Comparison of ENCODE assay signal across 9 mouse cellular contexts in genomic region chr8:121310976-121311819, GRCm38 (mm10).
A peak's percentile ranks its signal among the peaks of the same experiment; 100 is the strongest.
DNase-seq lines count a peak whose midpoint lies in the region; ATAC-seq and TF ChIP-seq lines count a peak whose summit lies in the region.
"Had no signal": no experiment of that assay in that cellular context is flagged by ENCODE, and none has a peak within 500 bp of the region (broad histone marks: within the 10 kb centered on the region; RNA-seq: fewer than 3 reads in every experiment).

No protein-coding gene starts in this region.

- peak; percentile 55; the same call in 1 of the 2 replicates for ATAC-seq in lung, embryonic 14.5 days (ENCODE audit: insufficient read depth)
- no peak for ATAC-seq in hindbrain, embryonic 14.5 days (ENCODE audit: low FRiP score)
- peak; percentile 32; the same call in 1 of the 2 replicates for ATAC-seq in neural tube, embryonic 15.5 days (ENCODE audit: low FRiP score)

- no peak overlapping the region for H3K4me3 ChIP-seq in lung, embryonic 14.5 days (ENCODE audit: low read depth, low read length)
- H3K4me3 ChIP-seq in hindbrain, embryonic 14.5 days (replicated peaks; ENCODE audit: low read length): no peak overlapping the region
- peak overlapping the region; percentile 4; the same call in 1 of the 2 replicates for H3K4me3 ChIP-seq in neural tube, embryonic 15.5 days (replicated peaks)
- H3K4me3 ChIP-seq: liver, embryonic 13.5 days had no signal

- H3K4me2 ChIP-seq in lung, embryonic 14.5 days: peak overlapping the region; percentile 47
- peak overlapping the region; percentile 27 for H3K4me2 ChIP-seq in hindbrain, embryonic 14.5 days (replicated peaks)
- peak overlapping the region; percentile 38 for H3K4me2 ChIP-seq in neural tube, embryonic 15.5 days
- H3K4me2 ChIP-seq: liver, embryonic 13.5 days had no signal

- H3K4me1 ChIP-seq in lung, embryonic 14.5 days (ENCODE audit: insufficient read depth): peaks cover 7% of the 10 kb centered on the region
- H3K4me1 ChIP-seq in hindbrain, embryonic 14.5 days (replicated peaks; ENCODE audit: control insufficient read depth, insufficient read depth, low read length): peaks cover 5% of the 10 kb centered on the region; the same call in 1 of the 2 replicates
- peaks cover 17% of the 10 kb centered on the region for H3K4me1 ChIP-seq in neural tube, embryonic 15.5 days

- 19% methylated on average over 25 of the region's 25 CpGs for WGBS in lung, embryonic 14.5 days
- 29% methylated on average over 25 of the region's 25 CpGs for WGBS in hindbrain, embryonic 14.5 days
- WGBS in neural tube, embryonic 15.5 days: 8% methylated on average over 25 of the region's 25 CpGs

- H3K9ac ChIP-seq in lung, embryonic 14.5 days: no peak overlapping the region
- no peak overlapping the region for H3K9ac ChIP-seq in hindbrain, embryonic 14.5 days
- H3K9ac ChIP-seq in neural tube, embryonic 15.5 days (replicated peaks): peak overlapping the region; percentile 17; the same call in 1 of the 2 replicates
- H3K9ac ChIP-seq: liver, embryonic 13.5 days had no signal

- peak; percentile 71 for DNase-seq in lung, embryonic 14.5 days
- DNase-seq in lung, adult 18-20 months: no peak
- DNase-seq in embryo, embryonic 11 days: peak; percentile 73
- DNase-seq in hindbrain, embryonic 14.5 days (ENCODE audit: low spot score): no peak
- DNase-seq in left cerebral cortex, postnatal 36 days (ENCODE audit: low spot score in 2 of 2): no peak
- DNase-seq in left cerebral cortex, postnatal 14 days (ENCODE audit: low spot score in 2 of 2): no peak
- DNase-seq in T-cell, adult 2 months (ENCODE audit: low spot score): no peak
- DNase-seq: liver, embryonic 13.5 days had no signal

- intact Hi-C loops in left cerebral cortex, postnatal 36 days (cut with DNase I): no loop called here
- intact Hi-C loops in left cerebral cortex, postnatal 14 days (cut with DNase I): no loop called here

- H3K36me3 ChIP-seq in lung, embryonic 14.5 days (ENCODE audit: insufficient read depth): no peaks in the 10 kb centered on the region
- H3K36me3 ChIP-seq in hindbrain, embryonic 14.5 days (replicated peaks; ENCODE audit: control insufficient read depth, insufficient read depth): no peaks in the 10 kb centered on the region
- H3K36me3 ChIP-seq in neural tube, embryonic 15.5 days: no peaks in the 10 kb centered on the region
- H3K36me3 ChIP-seq: liver, embryonic 13.5 days had no signal

- TF ChIP-seq CTCF in lung, embryonic 14.5 days (IDR thresholded peaks at IDR 0.05; ENCODE audit: low read depth): peak; percentile 39; the same call in 1 of the 2 replicates

- no peaks in the 10 kb centered on the region for H3K27me3 ChIP-seq in lung, embryonic 14.5 days (ENCODE audit: insufficient read depth, low read length)
- no peaks in the 10 kb centered on the region for H3K27me3 ChIP-seq in hindbrain, embryonic 14.5 days (ENCODE audit: control insufficient read depth, insufficient read depth, low read length)
- peaks cover 7% of the 10 kb centered on the region; the same call in 1 of the 2 replicates for H3K27me3 ChIP-seq in neural tube, embryonic 15.5 days (replicated peaks)

- no peaks in the 10 kb centered on the region for H3K9me3 ChIP-seq in lung, embryonic 14.5 days (ENCODE audit: low read depth, low read length)
- H3K9me3 ChIP-seq in hindbrain, embryonic 14.5 days (ENCODE audit: control insufficient read depth, low read length): no peaks in the 10 kb centered on the region
- H3K9me3 ChIP-seq in neural tube, embryonic 15.5 days (replicated peaks): no peaks in the 10 kb centered on the region
- H3K9me3 ChIP-seq: liver, embryonic 13.5 days had no signal

- no peak overlapping the region for H3K27ac ChIP-seq in lung, embryonic 14.5 days (ENCODE audit: low read depth)
- H3K27ac ChIP-seq in hindbrain, embryonic 14.5 days: no peak overlapping the region
- peak overlapping the region; percentile 35; the same call in 1 of the 2 replicates for H3K27ac ChIP-seq in neural tube, embryonic 15.5 days (replicated peaks)
- H3K27ac ChIP-seq: liver, embryonic 13.5 days had no signal

Comparison
In these comparisons a context has a peak if more than half of its experiments do, and no peak if none do; other contexts are left out.
1. DNase-seq: peak in lung, embryonic 14.5 days (single experiment) and embryo, embryonic 11 days (single experiment); none in lung, adult 18-20 months (0 of 2), hindbrain, embryonic 14.5 days (single experiment), left cerebral cortex, postnatal 36 days (0 of 2), left cerebral cortex, postnatal 14 days (0 of 2) and T-cell, adult 2 months (single experiment).
2. Peak in every context shown above with its lines, with median percentiles within 50 percentile points of each other: H3K4me2 ChIP-seq.